Mouse (Mus musculus): Measurements from ENCODE around the gene Lancl3. TPM values are rescaled to one million over a fixed set of nuclear protein-coding genes. Genes with fewer than 3 reads are reported as not detected.

The Lancl3 gene
- polyA plus RNA-seq, 2 experiments: 0.29 to 0.63 TPM

GRCm38 (mm10) chrX:9202781-9203405 lies 3.2 kb downstream of the Lancl3 start:
- H3K27ac ChIP-seq (replicated peaks; ENCODE audit: low read depth, low read length): no peak overlapping the region
- TF ChIP-seq POLR2A (IDR thresholded peaks at IDR 0.05; ENCODE audit: borderline replicate concordance, extremely low read depth, insufficient read depth, insufficient read length): no peak

GRCm38 (mm10) chrX:9205121-9205520 lies 5.4 kb downstream of the Lancl3 start:
- no peak overlapping the region for H3K4me3 ChIP-seq (replicated peaks; ENCODE audit: low read length)
- H3K4me2 ChIP-seq (replicated peaks; ENCODE audit: low read depth, low read length, severe bottlenecking): no peak overlapping the region
- no peak overlapping the region for H3K9ac ChIP-seq (ENCODE audit: low read depth, low read length, severe bottlenecking)
- no peaks in the 10 kb centered on the region for H3K4me1 ChIP-seq (ENCODE audit: control insufficient read depth, insufficient read depth, low read length)
- no peaks in the 10 kb centered on the region for H3K27me3 ChIP-seq (ENCODE audit: control insufficient read depth, insufficient read depth, low read length)
- no peak for TF ChIP-seq POLR2A (IDR thresholded peaks at IDR 0.05; ENCODE audit: borderline replicate concordance, extremely low read depth, insufficient read depth, insufficient read length)
- DNase-seq (ENCODE audit: low spot score) (no peak), ATAC-seq (ENCODE audit: low FRiP score, low read depth) (no peak)
- H3K27ac ChIP-seq (replicated peaks; ENCODE audit: low read depth, low read length): no peak overlapping the region
- WGBS: 70% methylated on average over 2 of the region's 2 CpGs
- no peaks in the 10 kb centered on the region for H3K9me3 ChIP-seq (ENCODE audit: control insufficient read depth, low read length)
- no peaks in the 10 kb centered on the region for H3K36me3 ChIP-seq (ENCODE audit: control insufficient read depth, insufficient read depth, low read length)

More at GRCm38 (mm10) chrX:9202781-9203405, 3.2 kb downstream of the Lancl3 start:
- no peaks in the 10 kb centered on the region for H3K9me3 ChIP-seq (ENCODE audit: control insufficient read depth, low read length)
- H3K4me1 ChIP-seq (ENCODE audit: control insufficient read depth, insufficient read depth, low read length): no peaks in the 10 kb centered on the region
- no peak overlapping the region for H3K9ac ChIP-seq (ENCODE audit: low read depth, low read length, severe bottlenecking)
- no peaks in the 10 kb centered on the region for H3K27me3 ChIP-seq (ENCODE audit: control insufficient read depth, insufficient read depth, low read length)
- H3K4me3 ChIP-seq (replicated peaks; ENCODE audit: low read length): no peak overlapping the region
- no peak overlapping the region for H3K4me2 ChIP-seq (replicated peaks; ENCODE audit: low read depth, low read length, severe bottlenecking)
- DNase-seq (ENCODE audit: low spot score) (no peak), ATAC-seq (ENCODE audit: low FRiP score, low read depth) (no peak)
- H3K36me3 ChIP-seq (ENCODE audit: control insufficient read depth, insufficient read depth, low read length): no peaks in the 10 kb centered on the region
- WGBS: 60% methylated on average over 7 of the region's 7 CpGs

- Histone ChIP-seq H3K9me3 (ENCODE audit: control insufficient read depth, low read length) (no peaks in the 10 kb centered on the region), H3K27ac (replicated peaks; ENCODE audit: low read depth, low read length) (no peak overlapping the region), H3K9ac (ENCODE audit: low read depth, low read length, severe bottlenecking) (no peak overlapping the region), H3K4me2 (replicated peaks; ENCODE audit: low read depth, low read length, severe bottlenecking) (no peak overlapping the region), H3K27me3 (ENCODE audit: control insufficient read depth, insufficient read depth, low read length) (no peaks in the 10 kb centered on the region), H3K4me3 (replicated peaks; ENCODE audit: low read length) (no peak overlapping the region), H3K36me3 (ENCODE audit: control insufficient read depth, insufficient read depth, low read length) (no peaks in the 10 kb centered on the region), H3K4me1 (ENCODE audit: control insufficient read depth, insufficient read depth, low read length) (no peaks in the 10 kb centered on the region)
- ATAC-seq (ENCODE audit: low FRiP score, low read depth) (no peak), DNase-seq (ENCODE audit: low spot score) (no peak)
- no peak for TF ChIP-seq POLR2A (IDR thresholded peaks at IDR 0.05; ENCODE audit: borderline replicate concordance, extremely low read depth, insufficient read depth, insufficient read length)
- WGBS: 79% methylated on average over 2 of the region's 2 CpGs
These were observed 16.5 kb downstream of the Lancl3 start for GRCm38 (mm10) chrX:9216244-9216643.

GRCm38 (mm10) chrX:9219570-9219969 lies 19.9 kb downstream of the Lancl3 start:
- DNase-seq (ENCODE audit: low spot score): no peak
- no peaks in the 10 kb centered on the region for H3K27me3 ChIP-seq (ENCODE audit: control insufficient read depth, insufficient read depth, low read length)
- H3K27ac ChIP-seq (replicated peaks; ENCODE audit: low read depth, low read length): no peak overlapping the region
- ATAC-seq (ENCODE audit: low FRiP score, low read depth): no peak
- no peaks in the 10 kb centered on the region for H3K9me3 ChIP-seq (ENCODE audit: control insufficient read depth, low read length)
- no peak for TF ChIP-seq POLR2A (IDR thresholded peaks at IDR 0.05; ENCODE audit: borderline replicate concordance, extremely low read depth, insufficient read depth, insufficient read length)
- H3K4me2 ChIP-seq (replicated peaks; ENCODE audit: low read depth, low read length, severe bottlenecking): no peak overlapping the region
- no peaks in the 10 kb centered on the region for H3K4me1 ChIP-seq (ENCODE audit: control insufficient read depth, insufficient read depth, low read length)
- no peaks in the 10 kb centered on the region for H3K36me3 ChIP-seq (ENCODE audit: control insufficient read depth, insufficient read depth, low read length)
- no peak overlapping the region for H3K9ac ChIP-seq (ENCODE audit: low read depth, low read length, severe bottlenecking)
- 88% methylated on average over 3 of the region's 3 CpGs for WGBS
- no peak overlapping the region for H3K4me3 ChIP-seq (replicated peaks; ENCODE audit: low read length)

- 35% methylated on average over 6 of the region's 6 CpGs for WGBS
- no peaks in the 10 kb centered on the region for H3K36me3 ChIP-seq (ENCODE audit: control insufficient read depth, insufficient read depth, low read length)
- no peak overlapping the region for H3K27ac ChIP-seq (replicated peaks; ENCODE audit: low read depth, low read length)
- no peak for ATAC-seq (ENCODE audit: low FRiP score, low read depth)
- TF ChIP-seq POLR2A (IDR thresholded peaks at IDR 0.05; ENCODE audit: borderline replicate concordance, extremely low read depth, insufficient read depth, insufficient read length): no peak
- H3K9me3 ChIP-seq (ENCODE audit: control insufficient read depth, low read length): no peaks in the 10 kb centered on the region
- DNase-seq (ENCODE audit: low spot score): peak; percentile 20
- H3K27me3 ChIP-seq (ENCODE audit: control insufficient read depth, insufficient read depth, low read length): no peaks in the 10 kb centered on the region
- H3K4me1 ChIP-seq (ENCODE audit: control insufficient read depth, insufficient read depth, low read length): no peaks in the 10 kb centered on the region
- no peak overlapping the region for H3K4me3 ChIP-seq (replicated peaks; ENCODE audit: low read length)
- H3K4me2 ChIP-seq (replicated peaks; ENCODE audit: low read depth, low read length, severe bottlenecking): no peak overlapping the region
- no peak overlapping the region for H3K9ac ChIP-seq (ENCODE audit: low read depth, low read length, severe bottlenecking)
These were observed 21.5 kb downstream of the Lancl3 start for GRCm38 (mm10) chrX:9221206-9221605.
